Mouse (Mus musculus) Patski (cell line): ENCODE measurements around the gene Serhl. TPM values are rescaled to one million over a fixed set of nuclear protein-coding genes. Genes with fewer than 3 reads are reported as not detected.

ENCODE experiments used
- ATAC-seq: fragments of 100-300 bp; one replicate; pipeline ENCODE4 v1.8.0; 2021
- CTCF ChIA-PET: fragments of 350-600 bp; sonication (Branson Sonifier 250); formaldehyde crosslinking; loops from one replicate; lab custom pipeline; 2022; ENCODE audit warnings: inconsistent platforms; lab: Charles Lee
- POLR2A ChIA-PET: fragments of 350-600 bp; sonication (Branson Sonifier 250); formaldehyde crosslinking; loops from one replicate; lab custom pipeline; 2022; ENCODE audit warnings: antibody characterized with exemption, inconsistent platforms; lab: Charles Lee
- DNase-seq: peaks from one replicate; pipeline ENCODE4 v3.0.0-alpha.2; 2011; ENCODE audit warnings: low read depth, low spot score
- H3K27me3 ChIP-seq: fragments of 371-371 bp; one replicate; pipeline ENCODE4 v1.5.1; 2021
- CTCF ChIP-seq: fragments of 100-300 bp; IDR thresholded peaks from one replicate; pipeline ENCODE4 v1.5.1; 2021
- in situ Hi-C: fragments of 300-500 bp; cut with MboI; formaldehyde crosslinking; loops from 3 replicates; pipeline ENCODE4 v1.11.1; 2018; ENCODE audit warnings: low pct_unique_long_range_greater_than_20kb, mixed read lengths
- polyA plus RNA-seq: library from polyadenylated mRNA; unstranded; gene quantifications from one replicate; pipeline ENCODE4 v1.2.3, GENCODE M21; 2021

Gene Serhl
- polyA plus RNA-seq, 1 experiment from 2014 or later = 75.3 TPM

GRCm38 (mm10) chr15:83142861-83143260 lies 53.6 kb downstream of the Serhl start:
- ChIA-PET POLR2A (no interaction called here), CTCF (interaction anchor here (0.8 to 2.0 kb wide), 5 partner anchors 9 to 29 kb away, joined by 3 to 5 read pairs (median 4); no protein-coding TSS in a partner anchor)
- ATAC-seq = peak; percentile 92
- peak; percentile 66 for DNase-seq
- no peaks in the 10 kb centered on the region for H3K27me3 ChIP-seq
- TF ChIP-seq CTCF = no peak
- in situ Hi-C loops = no loop called here

GRCm38 (mm10) chr15:83145541-83145940 lies 56.2 kb downstream of the Serhl start:
- POLR2A ChIA-PET = interaction anchor here (0.7 kb wide), 1 partner anchor 22 kb away, joined by 5 read pairs; no protein-coding TSS in a partner anchor

GRCm38 (mm10) chr15:83148395-83148794 lies 59.1 kb downstream of the Serhl start:
- no peak for DNase-seq
- in situ Hi-C loops = no loop called here
- no peak for ATAC-seq
- ChIA-PET POLR2A (interaction anchor here (0.7 to 1.6 kb wide), 9 partner anchors 8 to 217 kb away, joined by 3 to 6 read pairs (median 3); partner anchors contain the start of gene Cyb5r3), CTCF (interaction anchor here (0.7 kb wide), 1 partner anchor 31 kb away, joined by 3 read pairs; no protein-coding TSS in a partner anchor)
- no peaks in the 10 kb centered on the region for H3K27me3 ChIP-seq
- TF ChIP-seq CTCF = no peak

More at GRCm38 (mm10) chr15:83145541-83145940, 56.2 kb downstream of the Serhl start:
- TF ChIP-seq CTCF = no peak
- no peaks in the 10 kb centered on the region for H3K27me3 ChIP-seq
- ATAC-seq (no peak), DNase-seq (no peak)
- CTCF ChIA-PET = interaction anchor here (1.2 kb wide), 1 partner anchor 24 kb away, joined by 3 read pairs; no protein-coding TSS in a partner anchor
- in situ Hi-C loops = no loop called here

- ChIA-PET CTCF (no interaction called here), POLR2A (interaction anchor here (0.7 to 1.6 kb wide), 9 partner anchors 8 to 217 kb away, joined by 3 to 6 read pairs (median 3); partner anchors contain the start of gene Cyb5r3)
- ATAC-seq (peak; percentile 70), DNase-seq (no peak)
- in situ Hi-C loops = no loop called here
- H3K27me3 ChIP-seq = no peaks in the 10 kb centered on the region
- TF ChIP-seq CTCF = no peak
These were observed 59.5 kb downstream of the Serhl start for GRCm38 (mm10) chr15:83148801-83149195.

GRCm38 (mm10) chr15:83149196-83150072 lies 60.1 kb downstream of the Serhl start, which contains the start of gene Poldip3:
Poldip3 (minus strand) TSS chr15:83149384.
- ChIA-PET CTCF (no interaction called here), POLR2A (interaction anchor here (0.6 to 1.6 kb wide), 8 partner anchors 9 to 195 kb away, joined by 3 to 6 read pairs (median 3); partner anchors contain the start of gene Cyb5r3)
- no peak for TF ChIP-seq CTCF
- DNase-seq (peak; percentile 91), ATAC-seq (peak; percentile 79)
- in situ Hi-C loops = loop anchor here (5.0 kb wide), 1 partner anchor 53 kb away; no protein-coding TSS in a partner anchor
- no peaks in the 10 kb centered on the region for H3K27me3 ChIP-seq

- H3K27me3 ChIP-seq = no peaks in the 10 kb centered on the region
- ATAC-seq (no peak), DNase-seq (no peak)
- TF ChIP-seq CTCF = no peak
- ChIA-PET POLR2A (interaction anchor here (0.6 to 1.6 kb wide), 4 partner anchors 20 to 324 kb away, joined by 3 to 4 read pairs (median 3); partner anchors contain the start of gene Cyb5r3), CTCF (interaction anchor here (1.2 kb wide), 1 partner anchor 21 kb away, joined by 3 read pairs; no protein-coding TSS in a partner anchor)
- in situ Hi-C loops = loop anchor here (5.0 kb wide), 1 partner anchor 52 kb away; no protein-coding TSS in a partner anchor
These were observed 60.8 kb downstream of the Serhl start for GRCm38 (mm10) chr15:83150073-83150442.

GRCm38 (mm10) chr15:83150694-83151093 lies 61.4 kb downstream of the Serhl start:
- DNase-seq (no peak), ATAC-seq (no peak)
- POLR2A ChIA-PET = interaction anchor here (0.6 to 0.7 kb wide), 3 partner anchors 19 to 324 kb away, joined by 3 to 4 read pairs (median 3); no protein-coding TSS in a partner anchor
- in situ Hi-C loops = loop anchor here (5.0 kb wide), 1 partner anchor 52 kb away; no protein-coding TSS in a partner anchor
- TF ChIP-seq CTCF = no peak
- no peaks in the 10 kb centered on the region for H3K27me3 ChIP-seq
- CTCF ChIA-PET = interaction anchor here (1.2 to 1.8 kb wide), 2 partner anchors 8 to 21 kb away, joined by 3 to 5 read pairs; no protein-coding TSS in a partner anchor

GRCm38 (mm10) chr15:83154309-83154708 lies 65.0 kb downstream of the Serhl start:
- no peak for ATAC-seq
- CTCF ChIA-PET = no interaction called here
- in situ Hi-C loops = loop anchor here (5.0 kb wide), 1 partner anchor 48 kb away; no protein-coding TSS in a partner anchor
- H3K27me3 ChIP-seq = no peaks in the 10 kb centered on the region
- DNase-seq = no peak
- POLR2A ChIA-PET = no interaction called here
- TF ChIP-seq CTCF = no peak

- ChIA-PET POLR2A (interaction anchor here (2.0 kb wide), 1 partner anchor 10 kb away, joined by 5 read pairs; no protein-coding TSS in a partner anchor), CTCF (interaction anchor here (1.4 to 1.9 kb wide), 6 partner anchors 17 to 176 kb away, joined by 4 to 7 read pairs (median 5); partner anchors contain the start of gene Cyb5r3)
- no peak for DNase-seq
- no peak for TF ChIP-seq CTCF
- in situ Hi-C loops = no loop called here
- ATAC-seq = no peak
- H3K27me3 ChIP-seq = no peaks in the 10 kb centered on the region
These were observed 66.5 kb downstream of the Serhl start for GRCm38 (mm10) chr15:83155672-83156419.
